In the genomic region with DNA sequence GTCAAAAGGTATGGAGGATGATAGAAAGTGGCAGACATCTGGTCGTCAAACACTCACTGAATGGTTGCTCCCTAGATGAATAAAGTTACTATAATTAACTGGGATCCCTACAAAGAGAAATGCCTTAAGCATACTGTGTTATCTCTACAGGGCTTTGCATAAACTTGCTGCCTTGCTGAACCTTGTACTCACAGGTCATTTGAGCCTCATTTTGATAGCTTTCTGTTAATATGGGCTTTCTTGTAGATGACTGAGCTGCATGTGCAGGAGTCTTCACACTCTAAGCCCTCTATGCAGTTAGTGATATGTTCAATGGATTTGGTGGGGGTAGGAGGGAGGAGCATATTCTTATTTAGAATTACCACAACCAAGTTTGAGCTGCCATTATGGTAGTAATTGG, we compare ENCODE assay signal across 21 mouse cellular contexts.
DNase-seq lines count a peak whose midpoint lies in the region; ATAC-seq and TF ChIP-seq lines count a peak whose summit lies in the region.
"Had no signal": no experiment of that assay in that cellular context is flagged by ENCODE, and none has a peak within 500 bp of the region (broad histone marks: within the 10 kb centered on the region; RNA-seq: fewer than 3 reads in every experiment).

No protein-coding gene starts in this region.

- no peak overlapping the region for H3K4me3 ChIP-seq in intestine, embryonic 14.5 days (ENCODE audit: low read depth, low read length)
- no peak overlapping the region for H3K4me3 ChIP-seq in intestine, postnatal 0 days (ENCODE audit: low read depth, low read length)
- no peak overlapping the region for H3K4me3 ChIP-seq in intestine, embryonic 15.5 days (replicated peaks)
- no peak overlapping the region for H3K4me3 ChIP-seq in intestine, embryonic 16.5 days (ENCODE audit: low read length)
- no peak overlapping the region for H3K4me3 ChIP-seq in lung, postnatal 0 days (ENCODE audit: low read depth, low read length)

- no peaks in the 10 kb centered on the region for H3K27me3 ChIP-seq in intestine, embryonic 14.5 days (replicated peaks; ENCODE audit: control insufficient read depth, insufficient read depth, low read length)
- H3K27me3 ChIP-seq in intestine, postnatal 0 days (replicated peaks; ENCODE audit: control insufficient read depth, insufficient read depth, low read length): no peaks in the 10 kb centered on the region
- H3K27me3 ChIP-seq in intestine, embryonic 15.5 days (replicated peaks): no peaks in the 10 kb centered on the region
- H3K27me3 ChIP-seq in intestine, embryonic 16.5 days (replicated peaks; ENCODE audit: control insufficient read depth, insufficient read depth, low read length): no peaks in the 10 kb centered on the region
- H3K27me3 ChIP-seq in lung, postnatal 0 days (replicated peaks; ENCODE audit: insufficient read depth, low read length): no peaks in the 10 kb centered on the region
- H3K27me3 ChIP-seq: CH12.LX had no signal

- peak; percentile 62; the same call in 1 of the 2 replicates for ATAC-seq in intestine, embryonic 14.5 days (replicated peaks; ENCODE audit: low FRiP score, low TSS enrichment, low read depth)
- ATAC-seq in intestine, postnatal 0 days: no peak
- peak; percentile 72 for ATAC-seq in intestine, embryonic 15.5 days
- ATAC-seq in intestine, embryonic 16.5 days: peak; percentile 91
- no peak for ATAC-seq in lung, postnatal 0 days
- ATAC-seq: activated CD4-positive, CD25-positive, alpha-beta regulatory T cell, adult 4 months; CD4-positive, CD25-positive, alpha-beta regulatory T cell, adult 4 months; Patski had no signal

- TF ChIP-seq EP300 in lung, postnatal 0 days (IDR thresholded peaks at IDR 0.05): no peak

- no peak overlapping the region for H3K9ac ChIP-seq in intestine, embryonic 14.5 days (ENCODE audit: low read length)
- no peak overlapping the region for H3K9ac ChIP-seq in intestine, postnatal 0 days (ENCODE audit: low read depth, low read length)
- H3K9ac ChIP-seq in intestine, embryonic 15.5 days: no peak overlapping the region
- H3K9ac ChIP-seq in intestine, embryonic 16.5 days (ENCODE audit: low read depth, low read length): no peak overlapping the region
- H3K9ac ChIP-seq in lung, postnatal 0 days (replicated peaks; ENCODE audit: low read depth): no peak overlapping the region

- TF ChIP-seq CTCF in intestine, postnatal 0 days (IDR thresholded peaks at IDR 0.05; ENCODE audit: low read depth): no peak
- TF ChIP-seq CTCF in lung, postnatal 0 days (IDR thresholded peaks at IDR 0.05): no peak

- no peak overlapping the region for H3K4me2 ChIP-seq in intestine, embryonic 14.5 days (ENCODE audit: low read length)
- H3K4me2 ChIP-seq in intestine, postnatal 0 days (replicated peaks; ENCODE audit: low read depth): no peak overlapping the region
- no peak overlapping the region for H3K4me2 ChIP-seq in intestine, embryonic 15.5 days (replicated peaks)
- H3K4me2 ChIP-seq in intestine, embryonic 16.5 days (ENCODE audit: low read depth, low read length): no peak overlapping the region
- H3K4me2 ChIP-seq in lung, postnatal 0 days (replicated peaks; ENCODE audit: low read depth, low read length): no peak overlapping the region

- 57% methylated on average over 1 of the region's 1 CpGs for WGBS in intestine, embryonic 14.5 days
- 24% methylated on average over 1 of the region's 1 CpGs for WGBS in intestine, postnatal 0 days
- 48% methylated on average over 1 of the region's 1 CpGs for WGBS in intestine, embryonic 15.5 days
- WGBS in intestine, embryonic 16.5 days: 55% methylated on average over 1 of the region's 1 CpGs
- 56% methylated on average over 1 of the region's 1 CpGs for WGBS in lung, postnatal 0 days

- H3K9me3 ChIP-seq in intestine, embryonic 14.5 days (ENCODE audit: control insufficient read depth, low read length): no peaks in the 10 kb centered on the region
- H3K9me3 ChIP-seq in intestine, postnatal 0 days (ENCODE audit: control insufficient read depth): no peaks in the 10 kb centered on the region
- no peaks in the 10 kb centered on the region for H3K9me3 ChIP-seq in intestine, embryonic 15.5 days
- no peaks in the 10 kb centered on the region for H3K9me3 ChIP-seq in intestine, embryonic 16.5 days (ENCODE audit: control insufficient read depth, low read length)
- no peaks in the 10 kb centered on the region for H3K9me3 ChIP-seq in lung, postnatal 0 days (ENCODE audit: low read length)
- H3K9me3 ChIP-seq: G1E had no signal

- no peaks in the 10 kb centered on the region for H3K4me1 ChIP-seq in intestine, embryonic 14.5 days (replicated peaks; ENCODE audit: control insufficient read depth, insufficient read depth, low read length)
- H3K4me1 ChIP-seq in intestine, postnatal 0 days (replicated peaks; ENCODE audit: control insufficient read depth, insufficient read depth, low read length): no peaks in the 10 kb centered on the region
- no peaks in the 10 kb centered on the region for H3K4me1 ChIP-seq in intestine, embryonic 15.5 days (replicated peaks)
- H3K4me1 ChIP-seq in intestine, embryonic 16.5 days (ENCODE audit: control insufficient read depth, insufficient read depth, low read length): no peaks in the 10 kb centered on the region
- H3K4me1 ChIP-seq in lung, postnatal 0 days (ENCODE audit: insufficient read depth, low read depth, low read length): no peaks in the 10 kb centered on the region

- no peak for DNase-seq in intestine, embryonic 14.5 days (ENCODE audit: low spot score)
- no peak for DNase-seq in cerebellum, adult 18-20 months
- no peak for DNase-seq in lung, postnatal 0 days (ENCODE audit: low spot score)
- DNase-seq: adrenal gland, adult 2 months; adrenal gland, adult 8-10 months; adrenal gland, postnatal 10 days; adrenal gland, postnatal 14 days; adrenal gland, postnatal 25 days; adrenal gland, postnatal 36 days; B cell, adult 2 months; cerebellum, adult 11 months; cerebellum, adult 11-12 months; cerebellum, adult 2 months had no signal

- H3K36me3 ChIP-seq in intestine, embryonic 14.5 days (ENCODE audit: control insufficient read depth, insufficient read depth, low read length): no peaks in the 10 kb centered on the region
- H3K36me3 ChIP-seq in intestine, postnatal 0 days (ENCODE audit: control insufficient read depth, insufficient read depth): no peaks in the 10 kb centered on the region
- H3K36me3 ChIP-seq in intestine, embryonic 15.5 days: no peaks in the 10 kb centered on the region
- H3K36me3 ChIP-seq in intestine, embryonic 16.5 days (ENCODE audit: control insufficient read depth, insufficient read depth, low read length): no peaks in the 10 kb centered on the region
- no peaks in the 10 kb centered on the region for H3K36me3 ChIP-seq in lung, postnatal 0 days (ENCODE audit: insufficient read depth, low read length)
- H3K36me3 ChIP-seq: G1E had no signal

- H3K27ac ChIP-seq in intestine, embryonic 14.5 days (ENCODE audit: low read depth): no peak overlapping the region
- H3K27ac ChIP-seq in intestine, postnatal 0 days (ENCODE audit: low read depth, low read length): no peak overlapping the region
- H3K27ac ChIP-seq in intestine, embryonic 15.5 days: no peak overlapping the region
- H3K27ac ChIP-seq in intestine, embryonic 16.5 days (ENCODE audit: low read length): no peak overlapping the region
- H3K27ac ChIP-seq in lung, postnatal 0 days (ENCODE audit: low read length): no peak overlapping the region

Comparison
In these comparisons a context has a peak if more than half of its experiments do, and no peak if none do; other contexts are left out.
1. ATAC-seq: peak in intestine, embryonic 14.5 days (single experiment), intestine, embryonic 15.5 days (single experiment) and intestine, embryonic 16.5 days (single experiment); none in intestine, postnatal 0 days (single experiment) and lung, postnatal 0 days (single experiment).